Mouse (Mus musculus): Measurements from ENCODE around the gene Sypl.

- TF ChIP-seq CTCF (IDR thresholded peaks at IDR 0.05; ENCODE audit: borderline replicate concordance, insufficient read depth, low read depth, low read length) (no peak), POLR2A (IDR thresholded peaks at IDR 0.05; ENCODE audit: borderline replicate concordance, insufficient read depth, low read length) (no peak)
These were observed 10.2 kb downstream of the Sypl start for GRCm38 (mm10) chr12:32963858-32964257.
